ENCODE assay signal across 8 mouse cellular contexts in the genomic region with DNA sequence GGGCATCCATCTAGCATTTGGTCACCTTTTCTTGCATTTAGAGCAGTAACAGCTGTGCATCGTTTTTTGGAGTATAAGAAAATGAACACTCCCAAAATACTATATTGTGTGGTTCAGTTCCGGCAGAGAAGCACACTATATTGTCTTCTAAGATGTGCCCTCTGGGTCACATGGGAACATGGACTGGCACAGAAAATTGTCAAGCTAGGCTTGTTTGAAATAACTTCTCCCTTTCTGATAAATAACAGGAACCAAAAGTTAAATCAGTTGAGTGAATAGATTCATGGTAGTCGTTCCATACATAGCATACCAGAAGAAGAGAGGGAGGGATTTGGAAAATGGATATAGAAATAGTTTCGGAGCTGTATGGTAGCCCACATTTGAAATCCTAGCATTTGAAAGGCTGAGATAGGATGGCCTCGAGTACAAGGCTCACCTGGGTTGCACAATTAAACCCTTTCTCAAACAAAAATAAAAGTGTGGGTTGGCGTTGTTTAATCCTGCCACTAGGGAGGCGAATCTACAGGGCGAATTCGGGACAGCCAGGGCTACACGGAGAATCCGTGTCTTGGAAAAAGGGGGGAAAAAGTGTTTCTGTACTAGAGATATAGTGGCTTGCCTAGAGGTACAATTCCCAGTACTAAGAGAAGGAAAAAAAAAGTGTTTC. TPM values are rescaled to one million over a fixed set of nuclear protein-coding genes. Genes with fewer than 3 reads are reported as not detected.
DNase-seq lines count a peak whose midpoint lies in the region; ATAC-seq and TF ChIP-seq lines count a peak whose summit lies in the region.

No protein-coding gene starts in this region.

- H3K4me3 ChIP-seq in heart, embryonic 11.5 days (ENCODE audit: low read depth, low read length): peak overlapping the region; percentile 96
- peak overlapping the region; percentile 82 for H3K4me3 ChIP-seq in G1E (ENCODE audit: low read depth, low read length)
- peak overlapping the region; percentile 84 for H3K4me3 ChIP-seq in heart, embryonic 16.5 days (ENCODE audit: low read length)

- H3K27me3 ChIP-seq in heart, embryonic 11.5 days (ENCODE audit: control insufficient read depth, insufficient read depth, low read length): no peaks in the 10 kb centered on the region
- H3K27me3 ChIP-seq in G1E (ENCODE audit: insufficient read depth, low read length): no peaks in the 10 kb centered on the region
- H3K27me3 ChIP-seq in heart, embryonic 16.5 days (ENCODE audit: control insufficient read depth, insufficient read depth, low read length): no peaks in the 10 kb centered on the region

- intact Hi-C loops in heart, postnatal 25 days (cut with DNase I): loop anchor here (2.0 to 5.0 kb wide), 2 partner anchors 38 to 52 kb away; no protein-coding TSS in a partner anchor

- peak; percentile 6; the same call in 1 of the 2 replicates for ATAC-seq in heart, embryonic 11.5 days (replicated peaks; ENCODE audit: insufficient number of reproducible peaks, low FRiP score, low TSS enrichment)
- ATAC-seq in G1E (ENCODE audit: extremely low read depth, insufficient number of reproducible peaks, low FRiP score, poor library complexity, severe bottlenecking): no peak
- peak; percentile 7; the same call in 1 of the 2 replicates for ATAC-seq in heart, embryonic 16.5 days (replicated peaks; ENCODE audit: extremely low read depth, insufficient read depth, low FRiP score)
- peak; percentile 15 for ATAC-seq in megakaryocyte progenitor cell, adult 5-6 weeks (replicated peaks; ENCODE audit: poor library complexity)

- DNase-seq in heart, postnatal 25 days (ENCODE audit: low spot score): no peak
- DNase-seq in G1E (ENCODE audit: low spot score): no peak
- no peak for DNase-seq in cerebellum, adult 9-11 months
- no peak for DNase-seq in layer of hippocampus, postnatal 25 days (ENCODE audit: extremely low spot score in 1 of 2, low spot score in 1 of 2)
- DNase-seq in thymus, postnatal 36 days: no peak

- H3K27ac ChIP-seq in heart, embryonic 11.5 days (ENCODE audit: low read depth, low read length): peak overlapping the region; percentile 92
- peak overlapping the region; percentile 95 for H3K27ac ChIP-seq in heart, embryonic 16.5 days (ENCODE audit: low read length)

- 13% methylated on average over 11 of the region's 11 CpGs for WGBS in heart, embryonic 11.5 days (ENCODE audit: insufficient replicate concordance)
- WGBS in heart, embryonic 16.5 days: 11% methylated on average over 11 of the region's 11 CpGs

- H3K4me1 ChIP-seq in heart, embryonic 11.5 days (ENCODE audit: control insufficient read depth, insufficient read depth, low read length): peaks cover 27% of the 10 kb centered on the region
- peaks cover 52% of the 10 kb centered on the region for H3K4me1 ChIP-seq in G1E (ENCODE audit: insufficient read depth, low read depth, low read length)
- H3K4me1 ChIP-seq in heart, embryonic 16.5 days (ENCODE audit: control insufficient read depth, insufficient read depth, low read length): peaks cover 36% of the 10 kb centered on the region

- no peak for TF ChIP-seq CTCF in G1E (IDR thresholded peaks at IDR 0.05; ENCODE audit: low read depth, low read length)

- peak overlapping the region; percentile 85 for H3K4me2 ChIP-seq in heart, embryonic 11.5 days
- peak overlapping the region; percentile 73 for H3K4me2 ChIP-seq in heart, embryonic 16.5 days (ENCODE audit: low read depth, low read length)

- peaks cover 2% of the 10 kb centered on the region; the same call in 1 of the 2 replicates for H3K36me3 ChIP-seq in heart, embryonic 11.5 days (ENCODE audit: control insufficient read depth, insufficient read depth, low read length)
- H3K36me3 ChIP-seq in G1E (replicated peaks): peaks cover 65% of the 10 kb centered on the region
- H3K36me3 ChIP-seq in heart, embryonic 16.5 days (ENCODE audit: control insufficient read depth, insufficient read depth): peaks cover 15% of the 10 kb centered on the region

- peak overlapping the region; percentile 82 for H3K9ac ChIP-seq in heart, embryonic 11.5 days (ENCODE audit: low read depth, low read length)
- H3K9ac ChIP-seq in heart, embryonic 16.5 days (ENCODE audit: low read length): peak overlapping the region; percentile 74

- H3K9me3 ChIP-seq in heart, embryonic 11.5 days (replicated peaks; ENCODE audit: control insufficient read depth, low read length): no peaks in the 10 kb centered on the region
- no peaks in the 10 kb centered on the region for H3K9me3 ChIP-seq in G1E (replicated peaks)
- H3K9me3 ChIP-seq in heart, embryonic 16.5 days (replicated peaks; ENCODE audit: control insufficient read depth, low read length): no peaks in the 10 kb centered on the region

RNA-seq across cellular contexts. Expression of gene Adipor1, which starts 0.5 kb away (rescaled TPM):
- polyA plus RNA-seq in heart, embryonic 11.5 days (2014; fragmentation: Nextera tagmentation; extraction: Ambion mirVana): 129 and 130 TPM in 2 replicates
- total RNA-seq in heart, postnatal 25 days (2021): 100 to 1,000 TPM; 140 TPM
- 154 and 168 TPM in 2 replicates for total RNA-seq in G1E (2014; fragmentation: Nextera tagmentation)
- total RNA-seq in G1E (2017): 82.0 and 88.8 TPM in 2 replicates
- 97.2 and 129 TPM in 2 replicates for polyA plus RNA-seq in G1E (2012)
- polyA plus RNA-seq in heart, embryonic 16.5 days (2015; fragmentation: Nextera tagmentation; extraction: Ambion mirVana): 138 and 148 TPM in 2 replicates
- 63.0 and 63.2 TPM in 2 replicates for total RNA-seq in megakaryocyte progenitor cell, adult 5-6 weeks (2015)
- 43.2 and 44.2 TPM in 2 replicates for total RNA-seq in megakaryocyte progenitor cell, adult 5-6 weeks (2017)
- total RNA-seq in layer of hippocampus, postnatal 25 days (2021): 10 to 100 TPM; 58.7 to 61.1 TPM

RNA-seq across cellular contexts. Expression of gene Cyb5r1, which starts 9.3 kb away (rescaled TPM):
- polyA plus RNA-seq in heart, embryonic 11.5 days (2014; fragmentation: Nextera tagmentation; extraction: Ambion mirVana): 35.2 and 36.9 TPM in 2 replicates
- 10 to 100 TPM; 25.3 to 25.5 TPM for total RNA-seq in heart, postnatal 25 days (2021)
- total RNA-seq in G1E (2014; fragmentation: Nextera tagmentation) (115 and 119 TPM in 2 replicates), G1E (2017) (41.6 and 42.1 TPM in 2 replicates)
- 48.1 and 59.5 TPM in 2 replicates for polyA plus RNA-seq in G1E (2012)
- 42.2 and 49.0 TPM in 2 replicates for polyA plus RNA-seq in heart, embryonic 16.5 days (2015; fragmentation: Nextera tagmentation; extraction: Ambion mirVana)
- total RNA-seq in megakaryocyte progenitor cell, adult 5-6 weeks (2015): 45.6 and 45.9 TPM in 2 replicates
- total RNA-seq in megakaryocyte progenitor cell, adult 5-6 weeks (2017): 22.2 and 25.3 TPM in 2 replicates
- total RNA-seq in layer of hippocampus, postnatal 25 days (2021): 10 to 100 TPM; 28.7 to 33.2 TPM

RNA-seq across cellular contexts. Expression of gene 4933406M09Rik, which starts 28.9 kb away (rescaled TPM):
- polyA plus RNA-seq in heart, embryonic 11.5 days (2014; fragmentation: Nextera tagmentation; extraction: Ambion mirVana): not detected in 2 replicates
- total RNA-seq in heart, postnatal 25 days (2021): not detected
- not detected in 2 replicates for total RNA-seq in G1E (2014; fragmentation: Nextera tagmentation)
- 0.06 and 0.16 TPM in 2 replicates for total RNA-seq in G1E (2017)
- not detected in 2 replicates for polyA plus RNA-seq in G1E (2012)
- not detected in 2 replicates for polyA plus RNA-seq in heart, embryonic 16.5 days (2015; fragmentation: Nextera tagmentation; extraction: Ambion mirVana)
- not detected in 2 replicates for total RNA-seq in megakaryocyte progenitor cell, adult 5-6 weeks (2015)
- total RNA-seq in megakaryocyte progenitor cell, adult 5-6 weeks (2017): not detected in 2 replicates
- not detected for total RNA-seq in layer of hippocampus, postnatal 25 days (2021)

RNA-seq across cellular contexts. Expression of gene Klhl12, which starts 40.7 kb away (rescaled TPM):
- 15.5 and 22.2 TPM in 2 replicates for polyA plus RNA-seq in heart, embryonic 11.5 days (2014; fragmentation: Nextera tagmentation; extraction: Ambion mirVana)
- 10 to 100 TPM; 19.1 to 20.5 TPM for total RNA-seq in heart, postnatal 25 days (2021)
- 26.2 and 42.8 TPM in 2 replicates for total RNA-seq in G1E (2014; fragmentation: Nextera tagmentation)
- total RNA-seq in G1E (2017): 36.9 and 39.0 TPM in 2 replicates
- polyA plus RNA-seq in G1E (2012): 4.8 and 5.1 TPM in 2 replicates
- 20.6 and 21.1 TPM in 2 replicates for polyA plus RNA-seq in heart, embryonic 16.5 days (2015; fragmentation: Nextera tagmentation; extraction: Ambion mirVana)
- total RNA-seq in megakaryocyte progenitor cell, adult 5-6 weeks (2015): 12.3 and 14.2 TPM in 2 replicates
- total RNA-seq in megakaryocyte progenitor cell, adult 5-6 weeks (2017): 11.7 and 21.7 TPM in 2 replicates
- total RNA-seq in layer of hippocampus, postnatal 25 days (2021): 10 to 100 TPM; 40.2 to 43.8 TPM

RNA-seq across cellular contexts. Expression of gene Tmem183a, which starts 52.9 kb away (rescaled TPM):
- 75.1 and 78.8 TPM in 2 replicates for polyA plus RNA-seq in heart, embryonic 11.5 days (2014; fragmentation: Nextera tagmentation; extraction: Ambion mirVana)
- 10 to 100 TPM; 19.4 to 19.8 TPM for total RNA-seq in heart, postnatal 25 days (2021)
- total RNA-seq in G1E (2014; fragmentation: Nextera tagmentation) (65.9 and 81.3 TPM in 2 replicates), G1E (2017) (84.9 and 94.0 TPM in 2 replicates)
- 37.8 and 49.1 TPM in 2 replicates for polyA plus RNA-seq in G1E (2012)
- polyA plus RNA-seq in heart, embryonic 16.5 days (2015; fragmentation: Nextera tagmentation; extraction: Ambion mirVana): 57.5 and 60.4 TPM in 2 replicates
- 42.1 and 45.9 TPM in 2 replicates for total RNA-seq in megakaryocyte progenitor cell, adult 5-6 weeks (2015)
- 43.3 and 71.6 TPM in 2 replicates for total RNA-seq in megakaryocyte progenitor cell, adult 5-6 weeks (2017)
- total RNA-seq in layer of hippocampus, postnatal 25 days (2021): 10 to 100 TPM; 73.0 to 91.4 TPM
